Mouse (Mus musculus) erythroblast, embryonic 14.5 days (primary cell): ENCODE results near the gene Dcaf12l2. TPM values are rescaled to one million over a fixed set of nuclear protein-coding genes. Genes with fewer than 3 reads are reported as not detected.

Experiments used
- H3K27me3 ChIP-seq: 2 replicates; pipeline ENCODE4 v1.6.1; 2012; ENCODE audit warnings: inconsistent platforms; ENCODE audit not compliant: control insufficient read depth
- H3K36me3 ChIP-seq: 2 replicates; pipeline ENCODE4 v1.6.1; 2012; ENCODE audit warnings: mild to moderate bottlenecking, inconsistent platforms; ENCODE audit not compliant: control insufficient read depth
- H3K4me1 ChIP-seq: 2 replicates; pipeline ENCODE4 v1.6.1; 2012; ENCODE audit warnings: inconsistent platforms; ENCODE audit not compliant: control insufficient read depth
- H3K4me3 ChIP-seq: replicated peaks from 2 replicates; pipeline ENCODE3; 2012; ENCODE audit warnings: moderate library complexity, mild to moderate bottlenecking, inconsistent platforms
- H3K9me3 ChIP-seq: 2 replicates; pipeline ENCODE4 v1.6.1; 2012; ENCODE audit warnings: low read length, inconsistent platforms, mixed read lengths; ENCODE audit not compliant: control insufficient read depth
- GATA1 ChIP-seq: IDR thresholded peaks from 2 replicates; pipeline ENCODE4 v1.6.1; 2012; ENCODE audit warnings: low read length, inconsistent platforms, mixed read lengths
- TAL1 ChIP-seq: IDR thresholded peaks from 3 replicates; pipeline ENCODE4 v1.6.1; 2012; ENCODE audit warnings: low read length, inconsistent platforms, mixed read lengths
- polyA plus RNA-seq: library from polyadenylated mRNA; stranded (reverse); fragments of >175 nt; gene quantifications from 2 replicates; pipeline ENCODE4 v1.2.3, GENCODE M21; 2012

Gene Dcaf12l2
- polyA plus RNA-seq: not detected in 2 replicates

- H3K36me3 ChIP-seq: no peaks in the 10 kb centered on the region
- peaks cover 10% of the 10 kb centered on the region for H3K9me3 ChIP-seq
- H3K4me3 ChIP-seq: no peak within 1 kb of the TSS
- H3K4me1 ChIP-seq: no peaks in the 10 kb centered on the region
- peaks cover 3% of the 10 kb centered on the region; the same call in 1 of the 2 replicates for H3K27me3 ChIP-seq
- no peak for TF ChIP-seq GATA1
- no peak for TF ChIP-seq TAL1
These were observed at the start of gene Dcaf12l2 for GRCm38 (mm10) chrX:44367646-44368521. Dcaf12l2 (minus strand) TSS chrX:44368342.

GRCm38 (mm10) chrX:44367280-44367645 is 879 bp downstream of the Dcaf12l2 start:
- H3K4me1 ChIP-seq: no peaks in the 10 kb centered on the region
- peaks cover 3% of the 10 kb centered on the region; the same call in 1 of the 2 replicates for H3K27me3 ChIP-seq
- no peaks in the 10 kb centered on the region for H3K36me3 ChIP-seq
- TF ChIP-seq GATA1 (no peak), TAL1 (no peak)
- peaks cover 10% of the 10 kb centered on the region for H3K9me3 ChIP-seq
- no peak overlapping the region for H3K4me3 ChIP-seq
